ENCODE assay signal across 17 mouse cellular contexts in genomic region chr19:25447373-25447772, GRCm38 (mm10). TPM values are rescaled to one million over a fixed set of nuclear protein-coding genes. Genes with fewer than 3 reads are reported as not detected.
"Had no signal": no experiment of that assay in that cellular context is flagged by ENCODE, and none has a peak within 500 bp of the region (broad histone marks: within the 10 kb centered on the region; RNA-seq: fewer than 3 reads in every experiment).

No protein-coding gene starts in this region.

- H3K4me2 ChIP-seq: kidney, embryonic 15.5 days; liver, embryonic 11.5 days; liver, embryonic 15.5 days; midbrain, embryonic 15.5 days; neural tube, embryonic 12.5 days had no signal

- H3K27ac ChIP-seq: kidney, embryonic 15.5 days; left cerebral cortex, adult 2 months; limb, embryonic 10.5 days; liver, embryonic 15.5 days; midbrain, embryonic 15.5 days; neural tube, embryonic 12.5 days; stomach, postnatal 0 days had no signal

- H3K4me1 ChIP-seq: kidney, embryonic 15.5 days; limb, embryonic 10.5 days; liver, embryonic 15.5 days; midbrain, embryonic 15.5 days; neural tube, embryonic 12.5 days had no signal

- H3K9ac ChIP-seq: kidney, embryonic 15.5 days; liver, embryonic 15.5 days; midbrain, embryonic 15.5 days; neural tube, embryonic 12.5 days had no signal

- DNase-seq: lung, adult 2 months; lung, postnatal 36 days; thymus, postnatal 4 days had no signal

- H3K27me3 ChIP-seq: liver, embryonic 15.5 days; midbrain, embryonic 15.5 days; neural tube, embryonic 12.5 days had no signal

- H3K36me3 ChIP-seq: kidney, embryonic 15.5 days; limb, embryonic 10.5 days; liver, embryonic 15.5 days; midbrain, embryonic 15.5 days; neural tube, embryonic 12.5 days had no signal

- H3K4me3 ChIP-seq: kidney, embryonic 15.5 days; left cerebral cortex, adult 2 months; limb, embryonic 10.5 days; liver, embryonic 15.5 days; midbrain, embryonic 15.5 days; neural tube, embryonic 12.5 days had no signal

- ATAC-seq: lung, postnatal 0 days; midbrain, embryonic 15.5 days had no signal

- H3K9me3 ChIP-seq: kidney, embryonic 15.5 days; limb, embryonic 10.5 days; liver, embryonic 15.5 days; midbrain, embryonic 15.5 days; neural tube, embryonic 12.5 days had no signal

RNA-seq across cellular contexts. Expression of gene Dmrt1, which starts 58.0 kb away (rescaled TPM):
- total RNA-seq: layer of hippocampus, postnatal 25 days; left cerebral cortex, adult 2 months; left cerebral cortex, postnatal 14 days; megakaryocyte progenitor cell, adult 5-6 weeks; monocyte, adult 5-6 weeks; neutrophil, adult 5-6 weeks had no signal
- polyA plus RNA-seq: kidney, embryonic 15.5 days; liver, embryonic 11.5 days; liver, embryonic 15.5 days; lung, adult 2 months; lung, postnatal 0 days; midbrain, embryonic 15.5 days; stomach, postnatal 0 days had no signal
